Mouse (Mus musculus): Measurements from ENCODE around the gene Sh2d7. TPM values are rescaled to one million over a fixed set of nuclear protein-coding genes. Genes with fewer than 3 reads are reported as not detected.

Gene Sh2d7
- total RNA-seq, 2 experiments from 2014 or later, result not detected

Other genes starting within 250 kb of the Sh2d7 start
- gene Dmxl2, start 37.4 kb upstream of the Sh2d7 start, total RNA-seq (2021), result 10 to 100 TPM; 12.9 to 15.1 TPM
- 100 to 1,000 TPM in 1 of 2 experiments, 10 to 100 TPM in 1; 53.0 to 105 TPM for gene Cib2, start 21.2 kb downstream of the Sh2d7 start, total RNA-seq (2021)
- gene Idh3a, start 47.4 kb downstream of the Sh2d7 start, total RNA-seq (2021), result 100 to 1,000 TPM; 269 to 484 TPM
- gene Acsbg1, start 122.9 kb downstream of the Sh2d7 start, total RNA-seq (2021), result 100 to 1,000 TPM; 221 to 307 TPM
- 10 to 100 TPM; 34.7 to 51.7 TPM for gene Dnaja4, start 159.9 kb downstream of the Sh2d7 start, total RNA-seq (2021)
- gene Wdr61, start 195.5 kb downstream of the Sh2d7 start, total RNA-seq (2021), result 10 to 100 TPM; 66.4 to 71.3 TPM
- 10 to 100 TPM in 1 of 2 experiments, 1 to 10 TPM in 1; 9.8 to 13.7 TPM for gene Crabp1, start 225.8 kb downstream of the Sh2d7 start, total RNA-seq (2021)